Mouse (Mus musculus) bone marrow macrophage, adult 2 months (primary cell): ENCODE measurements around the gene Hist1h1b. TPM values are rescaled to one million over a fixed set of nuclear protein-coding genes. Genes with fewer than 3 reads are reported as not detected.

Experiments
- H3K27ac ChIP-seq: 2 replicates; pipeline ENCODE4 v1.5.1; 2012; ENCODE audit warnings: low read depth, low read length; ENCODE audit not compliant: insufficient read depth
- H3K4me1 ChIP-seq: 2 replicates; pipeline ENCODE4 v1.6.1; 2012; ENCODE audit warnings: low read length; ENCODE audit not compliant: control insufficient read depth, insufficient read depth
- H3K4me3 ChIP-seq: 2 replicates; pipeline ENCODE4 v1.5.1; 2012; ENCODE audit warnings: mild to moderate bottlenecking, low read length, moderate library complexity; ENCODE audit not compliant: insufficient read depth
- CTCF ChIP-seq: IDR thresholded peaks from 2 replicates; pipeline ENCODE4 v1.5.1; 2012; ENCODE audit warnings: low read depth, mild to moderate bottlenecking, low read length, moderate library complexity
- POLR2A ChIP-seq: IDR thresholded peaks from 2 replicates; pipeline ENCODE4 v1.6.1; 2012; ENCODE audit warnings: mild to moderate bottlenecking, low read depth, low read length, borderline replicate concordance
- polyA plus RNA-seq: library from polyadenylated mRNA; stranded (reverse); fragments of >200 nt; gene quantifications from 2 replicates; pipeline ENCODE4 v1.2.4, GENCODE M21; 2012; ENCODE audit not compliant: missing spikeins, insufficient read depth, insufficient read length

The Hist1h1b gene
- polyA plus RNA-seq, 1 experiment, result 0.82 TPM

DNA sequence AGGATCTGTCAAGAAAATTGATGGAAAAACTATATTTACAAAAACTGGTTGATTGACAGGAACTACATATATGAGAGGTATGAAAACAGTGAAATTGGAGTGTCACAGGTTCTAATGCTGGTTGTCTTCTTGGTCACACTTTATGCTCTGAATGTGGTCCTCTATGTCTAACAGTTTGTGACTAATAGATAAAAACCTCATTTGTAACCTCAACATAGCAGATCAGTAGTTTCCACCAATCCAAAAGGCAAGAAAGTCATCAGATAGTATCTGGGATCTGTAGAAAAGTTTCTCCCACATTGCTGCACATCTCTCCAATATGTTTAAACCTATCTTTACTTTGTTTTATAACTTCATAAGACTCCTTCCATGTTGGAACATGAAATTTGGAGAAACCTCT is 29.0 kb downstream of the Hist1h1b start:
- TF ChIP-seq POLR2A (no peak), CTCF (no peak)
- peaks cover 15% of the 10 kb centered on the region for H3K4me1 ChIP-seq
- H3K27ac ChIP-seq, result no peak overlapping the region
- H3K4me3 ChIP-seq, result no peak overlapping the region

DNA sequence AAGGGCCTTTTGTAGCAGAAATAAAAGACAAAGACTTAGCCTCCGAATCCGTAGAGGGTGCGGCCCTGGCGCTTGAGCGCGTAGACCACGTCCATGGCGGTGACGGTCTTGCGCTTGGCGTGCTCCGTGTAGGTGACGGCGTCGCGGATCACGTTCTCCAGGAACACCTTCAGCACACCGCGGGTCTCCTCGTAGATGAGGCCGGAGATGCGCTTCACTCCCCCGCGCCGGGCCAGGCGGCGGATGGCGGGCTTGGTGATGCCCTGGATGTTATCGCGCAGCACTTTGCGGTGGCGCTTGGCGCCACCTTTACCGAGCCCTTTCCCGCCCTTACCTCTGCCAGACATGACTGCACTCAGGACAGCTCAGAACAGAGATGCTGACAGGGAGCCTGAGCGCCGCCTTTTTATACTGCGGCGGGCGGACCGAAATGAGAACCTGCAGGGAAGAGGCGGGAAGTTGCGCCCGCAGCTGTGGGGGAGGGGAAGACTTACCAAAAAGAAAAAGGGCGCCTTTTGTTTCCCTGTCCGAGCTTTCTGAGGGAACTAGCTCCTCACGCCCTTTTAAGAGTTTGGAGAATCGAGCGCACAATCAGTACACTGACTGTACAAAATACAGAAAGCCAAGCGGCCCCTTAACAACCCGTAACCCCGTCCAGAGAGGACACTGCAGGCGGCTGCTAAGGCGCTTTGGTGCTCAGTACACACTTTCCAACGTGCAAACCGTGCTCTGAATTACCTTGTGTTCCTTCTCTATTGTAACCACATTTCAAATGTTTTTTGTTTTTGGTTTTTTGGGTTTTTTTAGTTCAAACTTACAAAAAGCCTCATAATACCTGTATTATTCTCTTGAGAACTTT is 30.0 kb downstream of the Hist1h1b start, which contains the start of gene Hist1h4k:
Hist1h4k (minus strand) TSS at position 347 of the 859 bp plus-strand sequence.
- peaks cover 15% of the 10 kb centered on the region for H3K4me1 ChIP-seq
- peak within 1 kb of the TSS; percentile 82 for H3K27ac ChIP-seq
- peak; percentile 22; the same call in 1 of the 2 replicates for TF ChIP-seq POLR2A
- H3K4me3 ChIP-seq, result peak within 1 kb of the TSS; percentile 58

DNA sequence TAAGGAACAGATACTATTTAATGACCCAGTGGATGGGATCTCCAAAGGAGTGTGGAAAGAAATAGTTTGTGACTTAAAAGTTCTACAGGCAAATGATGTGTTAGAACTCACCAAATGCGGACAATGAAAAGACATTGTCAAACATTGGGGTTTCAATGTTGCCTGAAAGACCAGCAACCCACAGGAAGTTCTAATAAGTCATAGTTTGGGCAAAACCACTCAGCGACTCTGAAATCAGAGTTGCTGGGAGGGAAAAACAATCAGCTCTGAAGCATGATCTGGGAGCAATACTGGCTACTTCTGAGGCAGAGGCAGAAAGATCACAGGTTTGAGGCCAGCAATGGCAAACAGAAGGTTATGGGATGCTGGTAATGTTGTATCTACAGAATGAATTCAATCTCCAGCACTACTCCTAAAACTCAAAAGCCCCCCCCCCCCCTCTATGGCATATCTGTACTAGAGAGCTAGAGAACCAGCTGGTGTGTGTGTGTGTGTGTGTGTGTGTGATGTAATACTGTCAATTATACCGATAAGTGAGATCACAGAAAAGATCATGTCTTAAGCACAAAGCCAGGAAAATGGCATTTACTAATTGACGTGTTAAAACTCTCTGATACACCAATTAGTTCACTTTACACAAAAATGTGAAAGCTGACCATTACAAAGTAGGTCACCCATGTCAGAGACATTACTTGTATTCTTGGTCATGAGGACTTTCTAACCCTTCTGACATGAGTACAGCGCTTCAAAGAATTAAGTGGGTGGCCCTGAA is 30.9 kb downstream of the Hist1h1b start:
- no peak for TF ChIP-seq POLR2A
- no peak for TF ChIP-seq CTCF
- Histone ChIP-seq H3K4me3 (peak overlapping the region; percentile 58), H3K4me1 (peaks cover 15% of the 10 kb centered on the region), H3K27ac (peak overlapping the region; percentile 40)

DNA sequence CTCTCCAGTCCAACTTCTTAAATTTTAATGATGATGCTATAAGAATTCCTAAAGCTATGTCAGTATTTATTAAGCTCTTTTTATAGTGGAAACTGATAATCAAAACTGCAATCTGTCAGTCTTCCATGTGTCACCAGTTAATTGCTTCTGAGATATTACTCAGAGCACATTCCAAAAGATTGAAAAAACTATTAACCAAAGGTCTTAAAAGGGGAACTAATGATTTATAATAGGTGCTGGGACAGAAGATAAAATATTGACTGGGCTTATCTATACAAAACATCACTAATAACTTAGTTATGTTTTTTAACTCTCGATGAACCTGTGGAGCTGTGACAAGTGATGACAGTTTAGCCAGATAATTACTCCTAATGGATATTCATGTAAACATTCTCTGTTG is 35.4 kb downstream of the Hist1h1b start:
- TF ChIP-seq CTCF, result no peak
- no peak for TF ChIP-seq POLR2A
- Histone ChIP-seq H3K4me1 (peaks cover 10% of the 10 kb centered on the region), H3K27ac (no peak overlapping the region), H3K4me3 (no peak overlapping the region)

DNA sequence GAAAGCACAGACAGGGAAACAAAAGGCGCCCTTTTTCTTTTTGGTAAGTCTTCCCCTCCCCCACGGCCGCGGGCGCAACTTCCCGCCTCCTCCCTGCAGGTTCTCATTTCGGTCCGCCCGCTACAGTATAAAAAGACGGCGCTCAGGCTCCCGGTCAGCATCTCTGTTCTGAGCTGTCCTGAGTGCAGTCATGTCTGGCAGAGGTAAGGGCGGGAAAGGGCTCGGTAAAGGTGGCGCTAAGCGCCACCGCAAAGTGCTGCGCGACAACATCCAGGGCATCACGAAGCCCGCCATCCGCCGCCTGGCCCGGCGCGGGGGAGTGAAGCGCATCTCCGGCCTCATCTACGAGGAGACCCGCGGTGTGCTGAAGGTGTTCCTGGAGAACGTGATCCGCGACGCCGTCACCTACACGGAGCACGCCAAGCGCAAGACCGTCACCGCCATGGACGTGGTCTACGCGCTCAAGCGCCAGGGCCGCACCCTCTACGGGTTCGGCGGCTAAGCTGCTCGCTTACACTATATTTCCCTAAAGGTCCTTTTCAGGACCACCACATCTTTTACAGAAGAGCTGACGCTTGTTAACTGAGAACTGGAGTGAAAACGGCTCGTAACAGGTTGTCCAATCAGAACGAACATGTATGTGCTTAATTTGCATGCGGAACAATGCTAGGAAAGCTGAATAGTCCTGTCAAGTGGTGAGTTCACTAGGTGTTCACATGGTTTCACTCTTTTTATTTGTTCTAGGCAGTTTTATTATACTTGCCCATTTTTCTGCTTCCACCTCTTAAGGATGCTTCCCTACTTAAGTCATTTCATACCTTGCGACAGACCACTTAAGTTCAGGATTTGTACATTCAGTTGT is 45.3 kb downstream of the Hist1h1b start, which contains the start of gene Hist1h4j:
Hist1h4j (plus strand) TSS at position 159 of the 862 bp plus-strand sequence.
- H3K27ac ChIP-seq, result peak within 1 kb of the TSS; percentile 77
- H3K4me3 ChIP-seq, result peak within 1 kb of the TSS; percentile 68
- 0 out of 2 replicates have a peak, but pooled peaks have one; percentile 21 for TF ChIP-seq POLR2A
- H3K4me1 ChIP-seq, result peaks cover 12% of the 10 kb centered on the region

DNA sequence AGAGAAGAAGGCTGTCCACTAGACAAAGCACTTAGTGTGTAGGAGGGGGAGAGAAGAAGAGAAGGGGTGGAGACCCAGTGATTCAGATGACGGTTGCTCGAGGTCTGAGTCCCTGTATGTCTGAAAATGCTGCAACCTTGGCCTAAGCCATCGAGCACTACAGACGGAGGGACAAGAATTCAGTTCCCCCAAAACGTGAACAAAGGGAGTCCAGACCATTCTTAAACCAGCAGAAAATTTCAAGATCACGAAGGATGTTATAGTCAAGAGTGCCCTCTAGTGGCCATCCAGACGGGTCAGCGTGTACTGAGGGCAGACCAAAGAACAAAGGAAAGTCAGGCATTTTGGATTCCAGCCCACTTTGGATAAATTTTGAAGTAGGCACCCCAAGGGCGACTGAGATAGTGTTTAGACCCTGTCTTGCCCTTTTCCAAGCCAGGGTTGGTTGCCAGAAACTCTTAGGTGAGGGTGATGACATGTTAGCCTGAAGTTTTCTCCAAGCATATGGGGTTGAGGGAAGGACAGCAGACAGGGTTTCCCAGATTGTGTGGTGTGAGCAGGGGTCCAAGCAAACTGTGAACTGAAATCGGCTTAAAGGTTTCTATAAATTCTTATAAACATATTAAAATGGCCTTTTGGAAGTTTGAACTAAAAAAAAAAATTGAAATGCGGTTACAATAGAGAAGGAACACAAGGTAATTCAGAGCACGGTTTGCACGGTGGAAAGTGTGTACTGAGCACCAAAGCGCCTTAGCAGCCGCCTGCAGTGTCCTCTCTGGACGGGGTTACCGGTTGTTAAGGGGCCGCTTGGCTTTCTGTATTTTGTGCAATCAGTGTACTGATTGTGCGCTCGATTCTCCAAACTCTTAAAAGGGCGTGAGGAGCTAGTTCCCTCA is 46.2 kb downstream of the Hist1h1b start:
- Histone ChIP-seq H3K4me3 (peak overlapping the region; percentile 68), H3K4me1 (peaks cover 12% of the 10 kb centered on the region), H3K27ac (peak overlapping the region; percentile 77)
- no peak for TF ChIP-seq POLR2A
- TF ChIP-seq CTCF, result peak; percentile 61

DNA sequence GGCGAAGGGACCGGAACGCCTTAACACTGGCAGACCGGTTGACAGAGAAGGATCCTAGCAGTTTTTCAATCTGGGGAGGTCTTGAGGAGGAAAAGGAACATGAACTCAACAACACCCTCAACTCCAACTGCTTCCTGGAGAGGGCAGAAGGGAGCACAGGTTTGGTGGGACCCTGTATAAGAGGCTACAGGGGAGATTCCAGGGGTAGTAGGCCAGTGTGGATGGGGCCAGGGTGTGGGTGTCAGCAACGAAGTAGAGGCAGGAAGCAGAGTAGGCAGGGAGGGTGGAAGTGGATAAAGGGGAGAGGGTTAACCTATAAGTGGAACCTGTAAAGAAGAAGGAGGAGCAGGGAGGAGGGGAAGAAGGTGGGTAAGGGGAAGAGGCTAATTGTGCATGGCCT is 47.0 kb downstream of the Hist1h1b start:
- no peak overlapping the region for H3K27ac ChIP-seq
- peaks cover 12% of the 10 kb centered on the region for H3K4me1 ChIP-seq
- TF ChIP-seq CTCF (no peak), POLR2A (no peak)
- H3K4me3 ChIP-seq, result no peak overlapping the region

Other genes starting within 250 kb of the Hist1h1b start
- gene Zkscan8, start 249.5 kb downstream of the Hist1h1b start, polyA plus RNA-seq, result 5.6 and 5.8 TPM in 2 replicates
- gene Olfr1366, start 237.8 kb downstream of the Hist1h1b start, polyA plus RNA-seq, result not detected in 2 replicates
- not detected in 2 replicates for gene Olfr1535, start 220.7 kb downstream of the Hist1h1b start, polyA plus RNA-seq
- gene Olfr1364, start 198.9 kb downstream of the Hist1h1b start, polyA plus RNA-seq, result not detected in 2 replicates
- not detected in 2 replicates for gene Olfr1362, start 166.6 kb downstream of the Hist1h1b start, polyA plus RNA-seq
- gene Olfr11, start 138.1 kb downstream of the Hist1h1b start, polyA plus RNA-seq, result not detected in 2 replicates
- 0.48 TPM in 1 of 2 replicates, not detected in the other for gene Olfr1361, start 117.2 kb downstream of the Hist1h1b start, polyA plus RNA-seq
- not detected in 2 replicates for gene Olfr1360, start 103.2 kb downstream of the Hist1h1b start, polyA plus RNA-seq
- gene Olfr1359, start 82.5 kb downstream of the Hist1h1b start, polyA plus RNA-seq, result not detected in 2 replicates
- gene Hist1h2bl, start 64.5 kb downstream of the Hist1h1b start, polyA plus RNA-seq, result not detected in 2 replicates
- gene Hist1h2ai, start 64.2 kb downstream of the Hist1h1b start, polyA plus RNA-seq, result 4.0 TPM in 1 of 2 replicates, not detected in the other
- 6.9 TPM in 1 of 2 replicates, not detected in the other for gene Hist1h3h, start 63.0 kb downstream of the Hist1h1b start, polyA plus RNA-seq
- 2.1 TPM in 1 of 2 replicates, not detected in the other for gene Hist1h2bm, start 58.6 kb downstream of the Hist1h1b start, polyA plus RNA-seq
- 1.8 and 2.7 TPM in 2 replicates for gene Hist1h4j, start 45.6 kb downstream of the Hist1h1b start, polyA plus RNA-seq
- gene Hist1h4k, start 30.1 kb downstream of the Hist1h1b start, polyA plus RNA-seq, result 3.6 and 8.9 TPM in 2 replicates
- 4.9 and 9.5 TPM in 2 replicates for gene Hist1h2ak, start 26.8 kb downstream of the Hist1h1b start, polyA plus RNA-seq
- 7.1 and 7.3 TPM in 2 replicates for gene Hist1h2bn, start 26.5 kb downstream of the Hist1h1b start, polyA plus RNA-seq
- gene Hist1h3i, start 2.7 kb upstream of the Hist1h1b start, polyA plus RNA-seq, result 3.9 and 4.4 TPM in 2 replicates
- not detected in 2 replicates for gene Hist1h2an, start 6.6 kb upstream of the Hist1h1b start, polyA plus RNA-seq
- gene Hist1h2bp, start 6.8 kb upstream of the Hist1h1b start, polyA plus RNA-seq, result not detected in 2 replicates
- 3.2 and 6.5 TPM in 2 replicates for gene Hist1h2bq, start 29.6 kb upstream of the Hist1h1b start, polyA plus RNA-seq
- gene Hist1h2ao, start 29.8 kb upstream of the Hist1h1b start, polyA plus RNA-seq, result not detected in 2 replicates
- gene Hist1h4m, start 31.1 kb upstream of the Hist1h1b start, polyA plus RNA-seq, result 5.2 and 6.8 TPM in 2 replicates
- not detected in 2 replicates for gene Hist1h4n, start 51.6 kb upstream of the Hist1h1b start, polyA plus RNA-seq
- 14.7 and 15.1 TPM in 2 replicates for gene Hist1h2ap, start 52.9 kb upstream of the Hist1h1b start, polyA plus RNA-seq
- gene Hist1h2br, start 53.1 kb upstream of the Hist1h1b start, polyA plus RNA-seq, result 4.5 and 8.6 TPM in 2 replicates
- gene Zfp184, start 164.5 kb upstream of the Hist1h1b start, polyA plus RNA-seq, result 0.25 and 0.76 TPM in 2 replicates
- gene Pom121l2, start 200.6 kb upstream of the Hist1h1b start, polyA plus RNA-seq, result not detected in 2 replicates
- gene Prss16, start 229.1 kb upstream of the Hist1h1b start, polyA plus RNA-seq, result 3.0 and 3.4 TPM in 2 replicates